Mouse (Mus musculus) kidney, adult 2 months (tissue): ENCODE measurements around the gene Slc25a13.

Source experiments
- CTCF ChIP-seq: fragments of 200-500 bp; conservative IDR thresholded peaks from 2 replicates; pipeline ENCODE4 v1.5.1; 2011; ENCODE audit warnings: low read depth, mild to moderate bottlenecking, control low read depth, low read length, moderate library complexity, mixed read lengths; ENCODE audit not compliant: insufficient read depth, insufficient read length
- POLR2A ChIP-seq: fragments of 200-500 bp; IDR thresholded peaks from one replicate; pipeline ENCODE4 v1.6.1; 2011; ENCODE audit warnings: low read depth, low read length, control low read depth

DNA sequence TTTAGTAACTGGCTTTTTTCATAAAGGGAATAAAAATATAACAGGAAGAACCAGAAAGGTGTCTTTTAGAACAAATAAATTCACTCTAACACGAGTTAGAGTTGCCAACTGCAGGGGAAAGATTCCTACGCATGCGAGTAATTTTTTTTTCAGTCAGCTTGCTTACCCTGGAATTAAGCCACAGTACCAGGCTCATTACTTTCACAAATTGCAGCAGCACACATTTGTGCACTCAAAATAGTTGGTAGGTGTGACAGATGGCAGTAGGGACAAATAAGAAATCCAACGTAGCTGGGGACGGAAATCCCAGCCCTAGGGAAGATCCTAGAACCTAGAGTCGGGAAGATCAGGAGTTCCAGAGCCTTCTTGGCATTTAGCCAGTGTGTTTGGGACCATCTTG is 22.1 kb downstream of the Slc25a13 start:
- TF ChIP-seq CTCF (no peak), POLR2A (no peak)
